Mouse (Mus musculus): Measurements from ENCODE around the gene Olfr1100. TPM values are rescaled to one million over a fixed set of nuclear protein-coding genes. Genes with fewer than 3 reads are reported as not detected.

The Olfr1100 gene
- polyA plus RNA-seq (2017; shearing (Covaris generic)): not detected

GRCm38 (mm10) chr2:86979854-86980253 lies at the start of gene Olfr1100:
TSS of gene Olfr1100 (minus strand) at chr2:86979954.

GRCm38 (mm10) chr2:87026980-87027379 lies 47.2 kb upstream of the Olfr1100 start, which contains the start of gene Olfr1104:
TSS of gene Olfr1104 (minus strand) at chr2:87027080.

GRCm38 (mm10) chr2:86998098-86998497 lies 18.3 kb upstream of the Olfr1100 start, which contains the start of gene Olfr1102:
TSS of gene Olfr1102 (plus strand) at chr2:86998398.

GRCm38 (mm10) chr2:86991121-86991520 lies 11.4 kb upstream of the Olfr1100 start, which contains the start of gene Olfr1101:
TSS of gene Olfr1101 (minus strand) at chr2:86991221.

GRCm38 (mm10) chr2:86960593-86960992 lies 19.2 kb downstream of the Olfr1100 start, which contains the start of gene Olfr1099:
TSS of gene Olfr1099 (minus strand) at chr2:86960693.

Other genes with a start within 250 kb of the Olfr1100 start
- gene Olfr1089, start 246.3 kb downstream of the Olfr1100 start, polyA plus RNA-seq (2017; shearing (Covaris generic)): not detected
- not detected for gene Olfr1090, start 221.0 kb downstream of the Olfr1100 start, polyA plus RNA-seq (2017; shearing (Covaris generic))
- not detected for gene Olfr1093, start 197.5 kb downstream of the Olfr1100 start, polyA plus RNA-seq (2017; shearing (Covaris generic))
- gene Olfr141, start 169.9 kb downstream of the Olfr1100 start, polyA plus RNA-seq (2017; shearing (Covaris generic)): not detected
- gene Olfr1094, start 155.3 kb downstream of the Olfr1100 start, polyA plus RNA-seq (2017; shearing (Covaris generic)): not detected
- gene Olfr1095, start 128.3 kb downstream of the Olfr1100 start, polyA plus RNA-seq (2017; shearing (Covaris generic)): not detected
- not detected for gene Gm13723, start 105.2 kb downstream of the Olfr1100 start, polyA plus RNA-seq (2017; shearing (Covaris generic))
- gene Olfr1097, start 87.7 kb downstream of the Olfr1100 start, polyA plus RNA-seq (2017; shearing (Covaris generic)): not detected
- gene Olfr1098, start 55.4 kb downstream of the Olfr1100 start, polyA plus RNA-seq (2017; shearing (Covaris generic)): not detected
- not detected for gene Olfr1099, start 19.3 kb downstream of the Olfr1100 start, polyA plus RNA-seq (2017; shearing (Covaris generic))
- not detected for gene Olfr1101, start 11.3 kb upstream of the Olfr1100 start, polyA plus RNA-seq (2017; shearing (Covaris generic))
- gene Olfr1102, start 18.4 kb upstream of the Olfr1100 start, polyA plus RNA-seq (2017; shearing (Covaris generic)): not detected
- gene Olfr1104, start 47.1 kb upstream of the Olfr1100 start, polyA plus RNA-seq (2017; shearing (Covaris generic)): not detected
- gene Olfr1105, start 56.6 kb upstream of the Olfr1100 start, polyA plus RNA-seq (2017; shearing (Covaris generic)): not detected
- not detected for gene Olfr1106, start 72.3 kb upstream of the Olfr1100 start, polyA plus RNA-seq (2017; shearing (Covaris generic))
- gene Olfr1107, start 95.9 kb upstream of the Olfr1100 start, polyA plus RNA-seq (2017; shearing (Covaris generic)): not detected
- not detected for gene Olfr1109, start 116.1 kb upstream of the Olfr1100 start, polyA plus RNA-seq (2017; shearing (Covaris generic))
- gene Olfr259, start 134.6 kb upstream of the Olfr1100 start, polyA plus RNA-seq (2017; shearing (Covaris generic)): not detected
- not detected for gene Olfr1110, start 160.3 kb upstream of the Olfr1100 start, polyA plus RNA-seq (2017; shearing (Covaris generic))
- not detected for gene Olfr1111, start 172.7 kb upstream of the Olfr1100 start, polyA plus RNA-seq (2017; shearing (Covaris generic))
- not detected for gene Olfr1112, start 207.8 kb upstream of the Olfr1100 start, polyA plus RNA-seq (2017; shearing (Covaris generic))
- not detected for gene Olfr1113, start 229.0 kb upstream of the Olfr1100 start, polyA plus RNA-seq (2017; shearing (Covaris generic))